Mouse (Mus musculus): ENCODE data around the gene Chrne.
A peak's percentile ranks its signal among the peaks of the same experiment; 100 is the strongest.

Chrne gene

GRCm38 (mm10) chr11:70652029-70652883, 33.2 kb upstream of the Chrne start:
- no peak for DNase-seq (ENCODE audit: low spot score in 2 of 2)

- no peak for DNase-seq (ENCODE audit: low spot score in 2 of 2)
These were observed 32.4 kb upstream of the Chrne start for GRCm38 (mm10) chr11:70651391-70651790.

- DNase-seq (ENCODE audit: low spot score in 2 of 2), result no peak
These were observed 31.5 kb upstream of the Chrne start for GRCm38 (mm10) chr11:70650322-70651175.

GRCm38 (mm10) chr11:70649185-70649734, 30.2 kb upstream of the Chrne start:
- no peak for DNase-seq (ENCODE audit: low spot score in 2 of 2)

GRCm38 (mm10) chr11:70648512-70648911, 29.5 kb upstream of the Chrne start:
- no peak for DNase-seq (ENCODE audit: low spot score in 2 of 2)

- DNase-seq (ENCODE audit: low spot score in 2 of 2), result no peak
These were observed 28.9 kb upstream of the Chrne start for GRCm38 (mm10) chr11:70647716-70648420.

GRCm38 (mm10) chr11:70646691-70647650, 28.0 kb upstream of the Chrne start, which contains the start of the genes Rnf167 and Slc25a11:
Rnf167 (plus strand) TSS chr11:70647235.
Slc25a11 (minus strand) TSS chr11:70647479.
- DNase-seq (ENCODE audit: low spot score in 2 of 2), result peak; percentile 94 to 97

GRCm38 (mm10) chr11:70646259-70646555, 27.2 kb upstream of the Chrne start:
- DNase-seq (ENCODE audit: low spot score in 2 of 2), result no peak

- no peak for DNase-seq (ENCODE audit: low spot score in 2 of 2)
These were observed 26.6 kb upstream of the Chrne start for GRCm38 (mm10) chr11:70645461-70646258.

- no peak for DNase-seq (ENCODE audit: low spot score in 2 of 2)
These were observed 25.6 kb upstream of the Chrne start for GRCm38 (mm10) chr11:70644564-70645103.

GRCm38 (mm10) chr11:70643051-70643450, 24.0 kb upstream of the Chrne start:
- DNase-seq (ENCODE audit: low spot score in 2 of 2), result no peak

- no peak for DNase-seq (ENCODE audit: low spot score in 2 of 2)
These were observed 22.2 kb upstream of the Chrne start for GRCm38 (mm10) chr11:70641241-70641640.

GRCm38 (mm10) chr11:70639976-70640375, 21.0 kb upstream of the Chrne start:
- DNase-seq (ENCODE audit: low spot score in 2 of 2), result no peak

GRCm38 (mm10) chr11:70638714-70639278, 19.8 kb upstream of the Chrne start, which contains the start of gene Gp1ba:
Gp1ba (plus strand) TSS chr11:70639122.
- no peak for DNase-seq (ENCODE audit: low spot score in 2 of 2)

GRCm38 (mm10) chr11:70638293-70638692, 19.3 kb upstream of the Chrne start:
- no peak for DNase-seq (ENCODE audit: low spot score in 2 of 2)

GRCm38 (mm10) chr11:70637764-70638163, 18.7 kb upstream of the Chrne start:
- DNase-seq (ENCODE audit: low spot score in 2 of 2), result no peak

- no peak for DNase-seq (ENCODE audit: low spot score in 2 of 2)
These were observed 16.6 kb upstream of the Chrne start for GRCm38 (mm10) chr11:70635601-70636000.

GRCm38 (mm10) chr11:70630129-70630528, 11.1 kb upstream of the Chrne start:
- DNase-seq (ENCODE audit: low spot score in 2 of 2), result no peak

GRCm38 (mm10) chr11:70629557-70629956, 10.5 kb upstream of the Chrne start:
- DNase-seq (ENCODE audit: low spot score in 2 of 2), result no peak

All from right cerebral cortex, adult 2 months (tissue).